Mouse (Mus musculus): ENCODE measurements around the gene Cdt1.

Gene Cdt1

GRCm38 (mm10) chr8:122600666-122601065, 32.9 kb downstream of the Cdt1 start:
- in situ Hi-C loops (cut with MboI, MseI) = loop anchor here in 1 of 2 experiments (25.0 kb wide), 1 partner anchor 1013 kb away; the partner anchor contains the start of genes Fbxo31 and Map1lc3b

- in situ Hi-C loops (cut with MboI, MseI) = loop anchor here in 1 of 2 experiments (25.0 kb wide), 1 partner anchor 1017 kb away; the partner anchor contains the start of genes Fbxo31 and Map1lc3b
Measured at GRCm38 (mm10) chr8:122604640-122605039, 36.8 kb downstream of the Cdt1 start.

GRCm38 (mm10) chr8:122605367-122605766, 37.6 kb downstream of the Cdt1 start:
- in situ Hi-C loops (cut with MboI, MseI) = loop anchor here in 1 of 2 experiments (25.0 kb wide), 1 partner anchor 1018 kb away; the partner anchor contains the start of genes Fbxo31 and Map1lc3b

- in situ Hi-C loops (cut with MboI, MseI) = loop anchor here in 1 of 2 experiments (25.0 kb wide), 1 partner anchor 1020 kb away; the partner anchor contains the start of genes Fbxo31 and Map1lc3b
Measured at GRCm38 (mm10) chr8:122606810-122607209, 39.0 kb downstream of the Cdt1 start.

- in situ Hi-C loops (cut with MboI, MseI) = loop anchor here in 1 of 2 experiments (25.0 kb wide), 1 partner anchor 1023 kb away; the partner anchor contains the start of genes Fbxo31 and Map1lc3b
Measured at GRCm38 (mm10) chr8:122610209-122610608, 42.4 kb downstream of the Cdt1 start.

- in situ Hi-C loops (cut with MboI, MseI) = loop anchor here in 1 of 2 experiments (25.0 kb wide), 1 partner anchor 1023 kb away; the partner anchor contains the start of genes Fbxo31 and Map1lc3b
Measured at GRCm38 (mm10) chr8:122610612-122611277, 42.9 kb downstream of the Cdt1 start.

GRCm38 (mm10) chr8:122611295-122612133, 43.7 kb downstream of the Cdt1 start, which contains the start of the genes Galns and Trappc2l:
Galns (minus strand) TSS chr8:122611463.
Trappc2l (plus strand) TSS chr8:122611640.
- in situ Hi-C loops (cut with MboI, MseI) = loop anchor here in 1 of 2 experiments (25.0 kb wide), 1 partner anchor 1024 kb away; the partner anchor contains the start of genes Fbxo31 and Map1lc3b

GRCm38 (mm10) chr8:122616181-122616905, 48.5 kb downstream of the Cdt1 start:
- in situ Hi-C loops (cut with MboI, MseI) = loop anchor here in 1 of 2 experiments (25.0 kb wide), 1 partner anchor 1029 kb away; the partner anchor contains the start of genes Fbxo31 and Map1lc3b

- in situ Hi-C loops (cut with MboI, MseI) = loop anchor here in 1 of 2 experiments (25.0 kb wide), 1 partner anchor 1031 kb away; the partner anchor contains the start of genes Fbxo31 and Map1lc3b
Measured at GRCm38 (mm10) chr8:122617947-122618546, 50.2 kb downstream of the Cdt1 start.

GRCm38 (mm10) chr8:122618660-122619378, 51.0 kb downstream of the Cdt1 start:
- in situ Hi-C loops (cut with MboI, MseI) = loop anchor here in 1 of 2 experiments (25.0 kb wide), 1 partner anchor 1032 kb away; the partner anchor contains the start of genes Fbxo31 and Map1lc3b

- in situ Hi-C loops (cut with MboI, MseI) = loop anchor here (5.0 to 25.0 kb wide), 4 partner anchors 212 to 1294 kb away; partner anchors contain the start of genes Fbxo31 (in 1 of the 2) and Map1lc3b (in 1 of the 2)
Measured at GRCm38 (mm10) chr8:122620446-122620845, 52.6 kb downstream of the Cdt1 start.

GRCm38 (mm10) chr8:122622727-122623126, 54.9 kb downstream of the Cdt1 start, which contains the start of gene Pabpn1l:
Pabpn1l (minus strand) TSS chr8:122622739.
- in situ Hi-C loops (cut with MboI, MseI) = loop anchor here (5.0 to 25.0 kb wide), 4 partner anchors 210 to 1292 kb away; partner anchors contain the start of genes Fbxo31 (in 1 of the 2) and Map1lc3b (in 1 of the 2)
